Mouse (Mus musculus): ENCODE measurements around the gene Gss. TPM values are rescaled to one million over a fixed set of nuclear protein-coding genes. Genes with fewer than 3 reads are reported as not detected.

Gss gene
- polyA plus RNA-seq, 1 experiment = 20.6 TPM

DNA sequence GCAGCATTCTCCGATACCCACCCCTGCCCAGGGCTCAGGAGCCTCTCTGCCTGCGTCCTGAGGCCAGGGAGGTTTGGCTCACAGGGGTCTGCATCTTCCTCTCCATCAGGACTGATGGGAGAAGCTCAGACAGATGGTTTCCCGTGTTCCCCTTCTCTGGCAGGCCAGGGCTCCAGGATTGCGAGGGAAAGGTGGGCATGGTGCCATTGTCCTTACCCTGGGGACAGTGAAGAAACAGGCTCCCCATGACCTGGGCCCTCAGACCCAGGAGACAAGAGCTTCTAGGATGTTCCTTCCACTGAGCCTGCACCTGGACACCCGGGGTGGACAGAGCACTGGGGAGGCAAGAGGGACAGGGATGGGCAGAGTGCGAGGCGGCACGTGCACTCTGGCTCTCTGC lies 42.0 kb upstream of the Gss start:
- 96% methylated on average over 8 of the region's 8 CpGs for WGBS
- no peak overlapping the region for H3K4me3 ChIP-seq (ENCODE audit: control insufficient read depth, insufficient read depth, low read length)
- H3K27me3 ChIP-seq (ENCODE audit: control insufficient read depth, insufficient read depth, low read length) = no peaks in the 10 kb centered on the region; the same call in 1 of the 2 replicates
- H3K36me3 ChIP-seq (ENCODE audit: control insufficient read depth, insufficient read depth, low read length) = peaks cover 56% of the 10 kb centered on the region
- no peak overlapping the region for H3K27ac ChIP-seq (ENCODE audit: control insufficient read depth, insufficient read depth, low read length)
- H3K4me1 ChIP-seq (replicated peaks; ENCODE audit: control insufficient read depth, insufficient read depth, low read length) = peaks cover 1% of the 10 kb centered on the region; the same call in 1 of the 2 replicates
- no peak for TF ChIP-seq POLR2A (IDR thresholded peaks at IDR 0.05; ENCODE audit: control insufficient read depth, extremely low read depth, insufficient read depth, low read length, poor library complexity)
- no peak for TF ChIP-seq CTCF (IDR thresholded peaks at IDR 0.05; ENCODE audit: borderline replicate concordance, control insufficient read depth, extremely low read depth, insufficient read depth, low read length, poor library complexity)
- no peak for DNase-seq

- H3K4me3 ChIP-seq (ENCODE audit: control insufficient read depth, insufficient read depth, low read length) = no peak overlapping the region
- WGBS = 95% methylated on average over 9 of the region's 9 CpGs
- H3K36me3 ChIP-seq (ENCODE audit: control insufficient read depth, insufficient read depth, low read length) = peaks cover 47% of the 10 kb centered on the region
Observed at GRCm38 (mm10) chr2:155633731-155634130, 41.1 kb upstream of the Gss start.

DNA sequence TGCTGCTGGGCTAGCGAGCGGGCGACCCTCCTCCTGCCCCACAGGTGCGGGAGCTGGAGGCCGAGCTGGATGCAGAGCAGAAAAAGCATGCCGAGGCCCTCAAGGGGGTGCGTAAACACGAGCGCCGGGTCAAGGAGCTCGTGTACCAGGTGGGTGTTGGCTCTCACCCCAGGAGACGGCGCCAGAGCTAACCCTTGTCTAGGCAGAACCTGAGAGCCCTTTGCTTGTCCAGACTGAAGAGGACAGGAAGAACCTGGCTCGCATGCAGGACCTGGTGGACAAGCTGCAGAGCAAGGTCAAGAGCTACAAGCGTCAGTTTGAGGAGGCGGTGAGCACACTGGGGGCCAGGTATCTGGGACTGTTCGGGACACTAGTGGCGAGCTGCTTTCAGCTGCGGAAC lies 40.5 kb upstream of the Gss start:
- peaks cover 5% of the 10 kb centered on the region for H3K4me1 ChIP-seq (replicated peaks; ENCODE audit: control insufficient read depth, insufficient read depth, low read length)
- WGBS = 97% methylated on average over 19 of the region's 19 CpGs
- TF ChIP-seq POLR2A (IDR thresholded peaks at IDR 0.05; ENCODE audit: control insufficient read depth, extremely low read depth, insufficient read depth, low read length, poor library complexity) (no peak), CTCF (IDR thresholded peaks at IDR 0.05; ENCODE audit: borderline replicate concordance, control insufficient read depth, extremely low read depth, insufficient read depth, low read length, poor library complexity) (no peak)
- peaks cover 46% of the 10 kb centered on the region for H3K36me3 ChIP-seq (ENCODE audit: control insufficient read depth, insufficient read depth, low read length)
- DNase-seq = no peak
- H3K27me3 ChIP-seq (ENCODE audit: control insufficient read depth, insufficient read depth, low read length) = no peaks in the 10 kb centered on the region; the same call in 1 of the 2 replicates
- H3K27ac ChIP-seq (ENCODE audit: control insufficient read depth, insufficient read depth, low read length) = no peak overlapping the region
- no peak overlapping the region for H3K4me3 ChIP-seq (ENCODE audit: control insufficient read depth, insufficient read depth, low read length)

More at GRCm38 (mm10) chr2:155633731-155634130, 41.1 kb upstream of the Gss start:
- DNase-seq = no peak
- TF ChIP-seq CTCF (IDR thresholded peaks at IDR 0.05; ENCODE audit: borderline replicate concordance, control insufficient read depth, extremely low read depth, insufficient read depth, low read length, poor library complexity) (no peak), POLR2A (IDR thresholded peaks at IDR 0.05; ENCODE audit: control insufficient read depth, extremely low read depth, insufficient read depth, low read length, poor library complexity) (no peak)
- H3K4me1 ChIP-seq (replicated peaks; ENCODE audit: control insufficient read depth, insufficient read depth, low read length) = peaks cover 5% of the 10 kb centered on the region
- H3K27me3 ChIP-seq (ENCODE audit: control insufficient read depth, insufficient read depth, low read length) = no peaks in the 10 kb centered on the region; the same call in 1 of the 2 replicates
- no peak overlapping the region for H3K27ac ChIP-seq (ENCODE audit: control insufficient read depth, insufficient read depth, low read length)

DNA sequence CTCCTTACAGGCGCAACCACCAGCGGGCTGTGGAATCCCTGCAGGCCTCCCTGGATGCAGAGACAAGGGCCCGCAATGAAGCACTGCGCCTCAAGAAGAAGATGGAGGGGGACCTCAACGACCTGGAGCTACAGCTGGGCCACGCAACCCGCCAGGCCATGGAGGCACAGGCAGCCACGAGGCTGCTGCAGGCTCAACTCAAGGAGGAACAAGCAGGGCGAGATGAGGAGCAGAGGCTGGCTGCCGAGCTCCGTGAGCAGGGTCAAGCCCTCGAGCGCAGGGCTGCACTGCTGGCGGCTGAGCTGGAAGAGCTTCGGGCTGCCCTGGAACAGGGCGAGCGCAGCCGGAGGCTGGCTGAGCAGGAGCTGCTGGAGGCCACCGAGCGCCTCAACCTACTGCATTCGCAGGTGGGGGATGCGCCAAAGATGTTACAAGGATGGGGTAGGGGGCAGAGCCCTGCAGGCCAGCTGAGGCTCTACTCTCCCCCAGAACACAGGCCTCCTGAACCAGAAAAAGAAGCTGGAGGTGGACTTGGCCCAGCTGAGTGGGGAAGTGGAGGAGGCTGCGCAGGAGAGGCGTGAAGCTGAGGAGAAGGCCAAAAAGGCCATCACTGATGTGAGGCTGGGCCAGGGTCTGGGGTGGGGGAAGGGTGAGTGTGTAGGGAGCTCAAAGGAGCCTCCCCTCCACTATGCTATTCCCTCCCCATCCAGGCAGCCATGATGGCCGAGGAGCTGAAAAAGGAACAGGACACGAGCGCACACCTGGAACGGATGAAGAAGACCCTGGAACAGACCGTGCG lies 39.7 kb upstream of the Gss start:
- no peak for DNase-seq
- Histone ChIP-seq H3K4me3 (ENCODE audit: control insufficient read depth, insufficient read depth, low read length) (no peak overlapping the region), H3K27ac (ENCODE audit: control insufficient read depth, insufficient read depth, low read length) (no peak overlapping the region), H3K4me1 (replicated peaks; ENCODE audit: control insufficient read depth, insufficient read depth, low read length) (peaks cover 5% of the 10 kb centered on the region), H3K27me3 (ENCODE audit: control insufficient read depth, insufficient read depth, low read length) (no peaks in the 10 kb centered on the region; the same call in 1 of the 2 replicates), H3K36me3 (ENCODE audit: control insufficient read depth, insufficient read depth, low read length) (peaks cover 38% of the 10 kb centered on the region; the same call in 1 of the 2 replicates)
- 93% methylated on average over 30 of the region's 30 CpGs for WGBS
- TF ChIP-seq CTCF (IDR thresholded peaks at IDR 0.05; ENCODE audit: borderline replicate concordance, control insufficient read depth, extremely low read depth, insufficient read depth, low read length, poor library complexity) (no peak), POLR2A (IDR thresholded peaks at IDR 0.05; ENCODE audit: control insufficient read depth, extremely low read depth, insufficient read depth, low read length, poor library complexity) (no peak)

DNA sequence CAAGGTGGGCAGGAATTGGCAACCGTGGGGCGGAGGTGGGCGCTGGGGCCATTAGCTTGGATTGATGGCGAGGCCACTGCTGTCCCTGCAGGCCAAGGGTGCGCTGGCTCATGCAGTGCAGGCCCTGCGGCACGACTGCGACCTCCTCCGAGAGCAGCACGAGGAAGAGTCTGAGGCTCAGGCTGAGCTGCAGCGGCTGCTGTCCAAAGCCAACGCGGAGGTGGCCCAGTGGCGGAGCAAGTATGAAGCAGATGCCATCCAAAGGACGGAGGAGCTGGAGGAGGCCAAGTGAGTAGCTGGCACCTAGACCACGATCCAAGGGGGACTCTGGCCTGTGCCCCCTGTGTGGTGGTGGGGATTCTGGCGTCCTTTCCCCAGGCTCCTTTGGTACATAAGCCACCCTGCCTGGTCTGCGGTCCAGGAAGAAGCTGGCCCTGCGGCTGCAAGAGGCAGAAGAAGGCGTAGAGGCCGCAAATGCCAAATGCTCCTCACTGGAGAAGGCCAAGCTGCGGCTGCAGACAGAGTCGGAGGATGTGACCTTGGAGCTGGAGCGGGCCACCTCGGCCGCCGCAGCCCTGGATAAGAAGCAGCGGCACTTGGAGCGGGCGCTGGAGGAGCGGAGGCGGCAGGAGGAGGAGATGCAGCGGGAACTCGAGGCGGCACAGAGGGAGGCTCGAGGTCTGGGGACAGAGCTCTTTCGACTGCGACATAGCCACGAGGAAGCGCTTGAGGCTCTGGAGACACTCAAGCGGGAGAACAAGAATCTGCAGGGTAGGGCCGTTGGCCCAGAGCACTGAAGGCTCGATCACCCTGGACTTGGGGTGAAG lies 38.2 kb upstream of the Gss start:
- Histone ChIP-seq H3K36me3 (ENCODE audit: control insufficient read depth, insufficient read depth, low read length) (peaks cover 23% of the 10 kb centered on the region; the same call in 1 of the 2 replicates), H3K27me3 (ENCODE audit: control insufficient read depth, insufficient read depth, low read length) (no peaks in the 10 kb centered on the region; the same call in 1 of the 2 replicates)

DNA sequence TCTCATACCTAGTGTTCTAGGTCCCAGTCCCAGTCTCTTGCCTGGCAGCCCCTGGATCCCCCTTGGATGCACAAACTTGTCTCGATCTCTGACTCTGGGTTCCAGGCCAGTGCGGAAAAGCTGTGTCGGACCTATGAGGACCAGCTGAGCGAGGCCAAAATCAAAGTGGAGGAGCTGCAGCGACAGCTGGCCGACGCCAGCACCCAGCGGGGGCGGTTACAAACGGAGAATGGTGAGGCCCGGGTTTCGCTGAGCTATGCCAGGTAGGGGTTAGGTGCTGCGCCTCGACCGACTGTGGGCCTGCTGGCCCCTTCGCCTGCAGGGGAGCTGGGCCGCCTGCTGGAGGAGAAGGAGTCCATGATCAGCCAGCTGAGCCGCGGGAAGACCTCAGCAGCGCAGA lies 37.5 kb upstream of the Gss start:
- peaks cover 5% of the 10 kb centered on the region for H3K4me1 ChIP-seq (replicated peaks; ENCODE audit: control insufficient read depth, insufficient read depth, low read length)
- 40% methylated on average over 20 of the region's 20 CpGs for WGBS
- no peak overlapping the region for H3K4me3 ChIP-seq (ENCODE audit: control insufficient read depth, insufficient read depth, low read length)
- no peak overlapping the region for H3K27ac ChIP-seq (ENCODE audit: control insufficient read depth, insufficient read depth, low read length)
- TF ChIP-seq POLR2A (IDR thresholded peaks at IDR 0.05; ENCODE audit: control insufficient read depth, extremely low read depth, insufficient read depth, low read length, poor library complexity) = no peak
- peak; percentile 20; the same call in 1 of the 2 replicates for TF ChIP-seq CTCF (IDR thresholded peaks at IDR 0.05; ENCODE audit: borderline replicate concordance, control insufficient read depth, extremely low read depth, insufficient read depth, low read length, poor library complexity)
- H3K27me3 ChIP-seq (ENCODE audit: control insufficient read depth, insufficient read depth, low read length) = no peaks in the 10 kb centered on the region; the same call in 1 of the 2 replicates
- DNase-seq = no peak
- peaks cover 16% of the 10 kb centered on the region; the same call in 1 of the 2 replicates for H3K36me3 ChIP-seq (ENCODE audit: control insufficient read depth, insufficient read depth, low read length)

More for the DNA sequence above, 38.2 kb upstream of the Gss start:
- H3K4me3 ChIP-seq (ENCODE audit: control insufficient read depth, insufficient read depth, low read length) = no peak overlapping the region
- H3K4me1 ChIP-seq (replicated peaks; ENCODE audit: control insufficient read depth, insufficient read depth, low read length) = peaks cover 5% of the 10 kb centered on the region
- TF ChIP-seq POLR2A (IDR thresholded peaks at IDR 0.05; ENCODE audit: control insufficient read depth, extremely low read depth, insufficient read depth, low read length, poor library complexity) (no peak), CTCF (IDR thresholded peaks at IDR 0.05; ENCODE audit: borderline replicate concordance, control insufficient read depth, extremely low read depth, insufficient read depth, low read length, poor library complexity) (no peak)
- H3K27ac ChIP-seq (ENCODE audit: control insufficient read depth, insufficient read depth, low read length) = no peak overlapping the region
- no peak for DNase-seq
- WGBS = 59% methylated on average over 43 of the region's 43 CpGs
